Mouse (Mus musculus) lung, embryonic 15.5 days (tissue): ENCODE results near the gene Actg1. TPM values are rescaled to one million over a fixed set of nuclear protein-coding genes. Genes with fewer than 3 reads are reported as not detected.

Experiments used
- ATAC-seq: fragments of 200-750 bp; cut with Nextera tagmentation; 2 replicates; pipeline ENCODE4 v1.8.0; 2017; ENCODE audit warnings: moderate number of reproducible peaks, borderline replicate concordance; ENCODE audit not compliant: low FRiP score, low TSS enrichment; ENCODE audit errors: extremely low read depth
- H3K27ac ChIP-seq: fragments of 300-500 bp; sonication (generic); 2 replicates; pipeline ENCODE4 v1.5.1; 2015; ENCODE audit warnings: moderate library complexity, mild to moderate bottlenecking, inconsistent platforms
- H3K27me3 ChIP-seq: fragments of 300-500 bp; sonication (generic); 2 replicates; pipeline ENCODE4 v1.6.1; 2015; ENCODE audit warnings: inconsistent platforms
- H3K36me3 ChIP-seq: fragments of 300-500 bp; sonication (generic); 2 replicates; pipeline ENCODE4 v1.6.1; 2015; ENCODE audit warnings: inconsistent platforms
- H3K4me1 ChIP-seq: fragments of 300-500 bp; sonication (generic); 2 replicates; pipeline ENCODE4 v1.6.1; 2015; ENCODE audit warnings: inconsistent platforms
- H3K4me2 ChIP-seq: fragments of 300-500 bp; sonication (generic); 2 replicates; pipeline ENCODE4 v1.6.1; 2015; ENCODE audit warnings: inconsistent platforms, mild to moderate bottlenecking, moderate library complexity
- H3K4me3 ChIP-seq: fragments of 300-500 bp; sonication (generic); 2 replicates; pipeline ENCODE4 v1.5.1; 2015; ENCODE audit warnings: mild to moderate bottlenecking, inconsistent platforms
- H3K9ac ChIP-seq: fragments of 300-500 bp; sonication (generic); 2 replicates; pipeline ENCODE4 v1.6.1; 2015; ENCODE audit warnings: inconsistent platforms
- H3K9me3 ChIP-seq: fragments of 300-500 bp; sonication (generic); 2 replicates; pipeline ENCODE4 v1.6.1; 2016; ENCODE audit warnings: inconsistent platforms
- WGBS: fragments of 180-500 bp; shearing (Covaris S2); methylation state at CpG from one replicate; pipeline ENCODE4 v1.1.7; 2015; 5-methylcytosine and 5-hydroxymethylcytosine counted together
- polyA plus RNA-seq: library from polyadenylated mRNA; unstranded; fragments of >200 nt; fragmentation: Nextera tagmentation; extraction: Ambion mirVana; gene quantifications from 2 replicates; pipeline ENCODE4 v1.2.1, GENCODE M21; 2015

The Actg1 gene
- polyA plus RNA-seq, 1 experiment from 2014 or later, result 2,638 TPM

- H3K9me3 ChIP-seq, result no peaks in the 10 kb centered on the region
- ATAC-seq, result no peak
- peaks cover 22% of the 10 kb centered on the region for H3K4me1 ChIP-seq
- peak overlapping the region; percentile 68 for H3K9ac ChIP-seq
- peaks cover 69% of the 10 kb centered on the region for H3K36me3 ChIP-seq
- H3K27me3 ChIP-seq, result no peaks in the 10 kb centered on the region
- H3K27ac ChIP-seq, result peak overlapping the region; percentile 41
- H3K4me2 ChIP-seq, result peak overlapping the region; percentile 94
- peak overlapping the region; percentile 85 for H3K4me3 ChIP-seq
- WGBS, result 56% methylated on average over 10 of the region's 10 CpGs
Measured at GRCm38 (mm10) chr11:120377337-120377736, 29.0 kb upstream of the Actg1 start.

- no peak for ATAC-seq
- WGBS, result 85% methylated on average over 17 of the region's 17 CpGs
- Histone ChIP-seq H3K4me1 (peaks cover 22% of the 10 kb centered on the region), H3K27ac (no peak overlapping the region), H3K4me3 (no peak overlapping the region), H3K27me3 (no peaks in the 10 kb centered on the region), H3K4me2 (peak overlapping the region; percentile 94; the same call in 1 of the 2 replicates), H3K36me3 (peaks cover 68% of the 10 kb centered on the region), H3K9me3 (no peaks in the 10 kb centered on the region), H3K9ac (no peak overlapping the region)
Measured at GRCm38 (mm10) chr11:120376302-120377160, 28.2 kb upstream of the Actg1 start.

GRCm38 (mm10) chr11:120375324-120375723 is 27.0 kb upstream of the Actg1 start:
- H3K27ac ChIP-seq, result no peak overlapping the region
- no peak for ATAC-seq
- peaks cover 22% of the 10 kb centered on the region for H3K4me1 ChIP-seq
- no peaks in the 10 kb centered on the region for H3K9me3 ChIP-seq
- WGBS, result 89% methylated on average over 10 of the region's 10 CpGs
- no peak overlapping the region for H3K4me3 ChIP-seq
- H3K4me2 ChIP-seq, result no peak overlapping the region
- no peak overlapping the region for H3K9ac ChIP-seq
- H3K36me3 ChIP-seq, result peaks cover 60% of the 10 kb centered on the region
- no peaks in the 10 kb centered on the region for H3K27me3 ChIP-seq

GRCm38 (mm10) chr11:120373820-120374586 is 25.7 kb upstream of the Actg1 start:
- ATAC-seq, result no peak
- H3K27ac ChIP-seq, result no peak overlapping the region

GRCm38 (mm10) chr11:120373025-120373424 is 24.7 kb upstream of the Actg1 start:
- peaks cover 61% of the 10 kb centered on the region for H3K36me3 ChIP-seq
- H3K27me3 ChIP-seq, result no peaks in the 10 kb centered on the region
- no peak for ATAC-seq
- H3K27ac ChIP-seq, result no peak overlapping the region
- no peak overlapping the region for H3K4me3 ChIP-seq
- WGBS, result 67% methylated on average over 13 of the region's 13 CpGs
- H3K4me1 ChIP-seq, result peaks cover 21% of the 10 kb centered on the region
- no peak overlapping the region for H3K4me2 ChIP-seq
- H3K9ac ChIP-seq, result no peak overlapping the region
- no peaks in the 10 kb centered on the region for H3K9me3 ChIP-seq

More at GRCm38 (mm10) chr11:120373820-120374586, 25.7 kb upstream of the Actg1 start:
- 86% methylated on average over 23 of the region's 23 CpGs for WGBS
- no peak overlapping the region for H3K4me2 ChIP-seq
- H3K36me3 ChIP-seq, result peaks cover 61% of the 10 kb centered on the region
- H3K9ac ChIP-seq, result no peak overlapping the region
- no peaks in the 10 kb centered on the region for H3K27me3 ChIP-seq
- no peak overlapping the region for H3K4me3 ChIP-seq
- H3K4me1 ChIP-seq, result peaks cover 25% of the 10 kb centered on the region
- no peaks in the 10 kb centered on the region for H3K9me3 ChIP-seq

GRCm38 (mm10) chr11:120369656-120370055 is 21.3 kb upstream of the Actg1 start:
- whole genome bisulfite sequencing, result 30% methylated on average over 8 of the region's 8 CpGs
- Histone ChIP-seq H3K9me3 (no peaks in the 10 kb centered on the region), H3K4me3 (no peak overlapping the region), H3K27ac (no peak overlapping the region), H3K36me3 (peaks cover 40% of the 10 kb centered on the region), H3K4me2 (no peak overlapping the region), H3K9ac (no peak overlapping the region), H3K4me1 (peaks cover 15% of the 10 kb centered on the region; the same call in 1 of the 2 replicates), H3K27me3 (no peaks in the 10 kb centered on the region)
- ATAC-seq, result peak; percentile 56

- Histone ChIP-seq H3K4me3 (no peak overlapping the region), H3K9ac (no peak overlapping the region), H3K4me1 (peaks cover 15% of the 10 kb centered on the region; the same call in 1 of the 2 replicates), H3K27me3 (no peaks in the 10 kb centered on the region), H3K27ac (no peak overlapping the region), H3K9me3 (no peaks in the 10 kb centered on the region), H3K36me3 (peaks cover 9% of the 10 kb centered on the region; the same call in 1 of the 2 replicates), H3K4me2 (no peak overlapping the region)
- WGBS, result 25% methylated on average over 7 of the region's 7 CpGs
- no peak for ATAC-seq
Measured at GRCm38 (mm10) chr11:120366443-120367027, 18.2 kb upstream of the Actg1 start.

GRCm38 (mm10) chr11:120362891-120363290 is 14.5 kb upstream of the Actg1 start:
- H3K27me3 ChIP-seq, result no peaks in the 10 kb centered on the region
- H3K27ac ChIP-seq, result no peak overlapping the region
- H3K9me3 ChIP-seq, result no peaks in the 10 kb centered on the region
- no peaks in the 10 kb centered on the region for H3K36me3 ChIP-seq
- H3K4me3 ChIP-seq, result no peak overlapping the region
- H3K9ac ChIP-seq, result no peak overlapping the region
- WGBS, result 80% methylated on average over 6 of the region's 6 CpGs
- no peak overlapping the region for H3K4me2 ChIP-seq
- ATAC-seq, result no peak
- H3K4me1 ChIP-seq, result peaks cover 34% of the 10 kb centered on the region

- no peaks in the 10 kb centered on the region for H3K27me3 ChIP-seq
- H3K4me2 ChIP-seq, result no peak within 1 kb of the TSS
- H3K4me1 ChIP-seq, result peaks cover 44% of the 10 kb centered on the region
- H3K9me3 ChIP-seq, result no peaks in the 10 kb centered on the region
- H3K36me3 ChIP-seq, result no peaks in the 10 kb centered on the region
- no peak within 1 kb of the TSS for H3K9ac ChIP-seq
- no peak within 1 kb of the TSS for H3K4me3 ChIP-seq
- H3K27ac ChIP-seq, result no peak within 1 kb of the TSS
- WGBS, result 55% methylated on average over 10 of the region's 10 CpGs
- no peak for ATAC-seq
Measured at GRCm38 (mm10) chr11:120361295-120361694, 13.0 kb upstream of the Actg1 start, which contains the start of gene Fscn2. TSS of gene Fscn2 (plus strand) at chr11:120361534.

GRCm38 (mm10) chr11:120360755-120361154 is 12.4 kb upstream of the Actg1 start:
- Histone ChIP-seq H3K4me2 (no peak overlapping the region), H3K4me1 (peaks cover 42% of the 10 kb centered on the region), H3K9me3 (no peaks in the 10 kb centered on the region), H3K36me3 (no peaks in the 10 kb centered on the region), H3K4me3 (no peak overlapping the region), H3K27me3 (no peaks in the 10 kb centered on the region), H3K9ac (no peak overlapping the region), H3K27ac (no peak overlapping the region)
- no peak for ATAC-seq
- 82% methylated on average over 5 of the region's 5 CpGs for WGBS

GRCm38 (mm10) chr11:120360062-120360461 is 11.7 kb upstream of the Actg1 start:
- no peak overlapping the region for H3K9ac ChIP-seq

More at GRCm38 (mm10) chr11:120360062-120360461, 11.7 kb upstream of the Actg1 start:
- ATAC-seq, result no peak
- Histone ChIP-seq H3K27ac (no peak overlapping the region), H3K27me3 (no peaks in the 10 kb centered on the region), H3K4me1 (peaks cover 49% of the 10 kb centered on the region), H3K4me3 (no peak overlapping the region), H3K36me3 (no peaks in the 10 kb centered on the region), H3K4me2 (no peak overlapping the region), H3K9me3 (no peaks in the 10 kb centered on the region)
- 31% methylated on average over 8 of the region's 8 CpGs for WGBS
